8 mouse cellular contexts compared by ENCODE assay signal in the genomic region with DNA sequence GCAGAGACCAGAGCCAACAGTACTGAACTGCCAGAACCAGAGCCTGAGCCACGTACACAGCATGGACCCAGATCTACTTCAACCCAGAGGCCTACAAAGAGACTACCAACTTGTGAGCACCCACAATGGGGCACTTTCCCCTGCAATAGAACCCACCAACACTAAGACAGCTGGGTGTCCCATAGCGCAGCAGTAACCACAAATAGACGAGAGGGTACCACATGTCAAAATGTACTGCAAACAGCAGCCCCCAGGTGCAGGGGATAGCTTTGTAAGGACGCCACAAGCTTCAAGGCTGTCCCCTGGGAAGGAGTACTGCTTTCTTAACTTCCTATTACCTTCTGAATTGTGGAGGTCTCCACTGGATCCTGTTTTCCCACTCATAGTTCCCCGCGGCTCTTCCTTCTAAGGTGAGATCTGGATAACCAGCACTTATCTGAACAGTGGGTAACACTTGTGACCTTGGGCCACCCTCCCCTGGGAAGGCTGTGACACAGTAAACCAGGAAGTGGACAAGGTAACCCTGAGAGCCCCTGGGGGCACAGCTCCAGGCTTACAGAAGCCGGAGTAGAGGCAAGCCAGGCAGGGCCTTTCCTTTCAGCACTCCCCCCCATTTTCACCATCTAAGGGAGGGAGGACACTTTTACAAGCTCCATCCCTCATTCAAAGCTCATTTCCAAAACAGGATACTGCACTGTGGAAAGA. TPM values are rescaled to one million over a fixed set of nuclear protein-coding genes. Genes with fewer than 3 reads are reported as not detected.
DNase-seq lines count a peak whose midpoint lies in the region; ATAC-seq and TF ChIP-seq lines count a peak whose summit lies in the region.

No protein-coding gene starts in this region.

- H3K4me3 ChIP-seq in CH12.LX (replicated peaks in 1 of 3; ENCODE audit: low read depth in 2 of 3, low read length in 2 of 3, poor library complexity in 1 of 3): no peak overlapping the region
- H3K4me3 ChIP-seq in heart, postnatal 0 days (ENCODE audit: low read depth, low read length): peak overlapping the region; percentile 95
- H3K4me3 ChIP-seq in midbrain, embryonic 10.5 days: peak overlapping the region; percentile 99

- peaks cover 0 to 17% of the 10 kb centered on the region in 2 experiments for H3K36me3 ChIP-seq in CH12.LX (replicated peaks in 1 of 2; ENCODE audit: control insufficient read depth in 1 of 2, insufficient read depth in 1 of 2, low read length in 1 of 2)
- H3K36me3 ChIP-seq in heart, postnatal 0 days (replicated peaks; ENCODE audit: control insufficient read depth, insufficient read depth, low read length): no peaks in the 10 kb centered on the region
- H3K36me3 ChIP-seq in midbrain, embryonic 10.5 days: peaks cover 52% of the 10 kb centered on the region

- in situ Hi-C loops in CH12.LX (cut with MboI; ENCODE audit: low pct_ligation_motif_present, low pct_unique_long_range_greater_than_20kb, low sequenced_read_pairs): no loop called here

- TF ChIP-seq EP300 in CH12.LX (IDR thresholded peaks at IDR 0.05; ENCODE audit: low read length): no peak; the same call in 1 of the 2 replicates
- TF ChIP-seq EP300 in heart, postnatal 0 days (IDR thresholded peaks at IDR 0.05; ENCODE audit: low read depth): no peak

- no peak overlapping the region for H3K27ac ChIP-seq in CH12.LX (ENCODE audit: insufficient read depth, low read depth)
- H3K27ac ChIP-seq in heart, postnatal 0 days (ENCODE audit: low read depth): peak overlapping the region; percentile 32; the same call in 1 of the 2 replicates
- peak overlapping the region; percentile 28; the same call in 1 of the 2 replicates for H3K27ac ChIP-seq in midbrain, embryonic 10.5 days (replicated peaks)

- H3K27me3 ChIP-seq in CH12.LX (replicated peaks): no peaks in the 10 kb centered on the region
- no peaks in the 10 kb centered on the region for H3K27me3 ChIP-seq in heart, postnatal 0 days (ENCODE audit: control insufficient read depth, insufficient read depth, low read length)
- no peaks in the 10 kb centered on the region for H3K27me3 ChIP-seq in midbrain, embryonic 10.5 days (ENCODE audit: low read depth, poor library complexity, severe bottlenecking)

- no peak for TF ChIP-seq CTCF in CH12.LX (conservative IDR thresholded peaks at IDR 0.05 in 1 of 2, IDR thresholded peaks at IDR 0.05 in 1 of 2; ENCODE audit: low read depth in 2 of 2, low read length in 2 of 2)
- no peak for TF ChIP-seq CTCF in heart, postnatal 0 days (IDR thresholded peaks at IDR 0.05; ENCODE audit: low read depth)

- no peak overlapping the region for H3K9ac ChIP-seq in CH12.LX (ENCODE audit: insufficient read depth, low read depth)
- H3K9ac ChIP-seq in heart, postnatal 0 days (replicated peaks; ENCODE audit: low read depth, low read length): peak overlapping the region; percentile 90; the same call in 1 of the 2 replicates

- H3K4me2 ChIP-seq in CH12.LX (ENCODE audit: insufficient read depth, low read depth, poor library complexity, severe bottlenecking): no peak overlapping the region; the same call in 1 of the 2 replicates
- peak overlapping the region; percentile 88 for H3K4me2 ChIP-seq in heart, postnatal 0 days (ENCODE audit: low read depth, low read length)

- WGBS in heart, postnatal 0 days: 27% methylated on average over 7 of the region's 7 CpGs
- 88% methylated on average over 7 of the region's 7 CpGs for WGBS in midbrain, embryonic 10.5 days

- ATAC-seq in heart, postnatal 0 days (ENCODE audit: insufficient read depth, low read depth): no peak
- ATAC-seq in inflammation-experienced regulatory T-cells, adult 6 months: no peak

- dilution Hi-C loops in CH12.LX (cut with MboI; ENCODE audit: extremely low pct_ligation_motif_present, extremely low pct_unique_long_range_greater_than_20kb, low sequenced_read_pairs): no loop called here

- no peak for TF ChIP-seq POLR2A in CH12.LX (IDR thresholded peaks at IDR 0.05; ENCODE audit: low read depth, low read length)

- H3K4me1 ChIP-seq in CH12.LX (ENCODE audit: control insufficient read depth in 1 of 2, insufficient read depth in 2 of 2): peaks cover 32 to 64% of the 10 kb centered on the region in 2 experiments
- H3K4me1 ChIP-seq in heart, postnatal 0 days (ENCODE audit: control insufficient read depth, insufficient read depth): peaks cover 50% of the 10 kb centered on the region
- peaks cover 69% of the 10 kb centered on the region for H3K4me1 ChIP-seq in midbrain, embryonic 10.5 days

- H3K79me2 ChIP-seq in CH12.LX (replicated peaks; ENCODE audit: control insufficient read depth, extremely low read depth, insufficient read depth, poor library complexity, severe bottlenecking): peaks cover 1% of the 10 kb centered on the region; the same call in 1 of the 2 replicates

- TF ChIP-seq RAD21 in CH12.LX (IDR thresholded peaks at IDR 0.05; ENCODE audit: low read depth, low read length): no peak

- intact Hi-C loops in left cerebral cortex, postnatal 4 days (cut with DNase I): loop anchor here (5.0 kb wide), 1 partner anchor 44 kb away; a partner anchor contains a TSS

- DNase-seq in adrenal gland, postnatal 10 days: peak; percentile 73
- no peak for DNase-seq in adrenal gland, postnatal 4 days (ENCODE audit: low spot score in 2 of 2)
- DNase-seq in CH12.LX (ENCODE audit: extremely low read depth): no peak
- DNase-seq in heart, postnatal 0 days (ENCODE audit: low spot score): peak; percentile 11
- DNase-seq in midbrain, embryonic 10.5 days (ENCODE audit: low spot score): no peak
- DNase-seq in right cerebral cortex, adult 2 months (ENCODE audit: low spot score in 2 of 2): no peak
- no peak for DNase-seq in left cerebral cortex, postnatal 4 days

- H3K9me3 ChIP-seq in CH12.LX (replicated peaks; ENCODE audit: low read length): no peaks in the 10 kb centered on the region
- H3K9me3 ChIP-seq in heart, postnatal 0 days (replicated peaks; ENCODE audit: control insufficient read depth, low read length): no peaks in the 10 kb centered on the region
- H3K9me3 ChIP-seq in midbrain, embryonic 10.5 days (replicated peaks): no peaks in the 10 kb centered on the region

TF ChIP-seq in CH12.LX, 34 proteins besides CTCF, POLR2A, EP300 and RAD21:
- TF ChIP-seq ELF1 (IDR thresholded peaks at IDR 0.05; ENCODE audit: low read depth, low read length): peak; percentile 46
- TF ChIP-seq ZNF384 (IDR thresholded peaks at IDR 0.05; ENCODE audit: low read depth, low read length): no peak
- TF ChIP-seq ETS1 (conservative IDR thresholded peaks at IDR 0.05; ENCODE audit: low read depth, low read length): 0 out of 2 replicates have a peak, but pooled peaks have one; percentile 15

RNA-seq across cellular contexts. Expression of a gene that starts 31.1 kb away (rescaled TPM):
- total RNA-seq in adrenal gland, postnatal 10 days (2021): 1 to 10 TPM; 4.8 to 5.7 TPM
- total RNA-seq in adrenal gland, postnatal 4 days (2021): 1 to 10 TPM; 7.7 to 7.8 TPM
- total RNA-seq in CH12.LX (2012; rRNA removed): 0.92 and 2.1 TPM in 2 replicates
- 0.74 and 1.2 TPM in 2 replicates for total RNA-seq in CH12.LX (2014; rRNA removed)
- 1.2 and 1.8 TPM in 2 replicates for polyA plus RNA-seq in CH12.LX (2012; ENCODE audit: insufficient read length, low read depth)
- total RNA-seq in heart, postnatal 0 days (2014; rRNA removed; ENCODE audit: low replicate concordance): 0.11 and 1.0 TPM in 2 replicates
- 1.9 and 2.2 TPM in 2 replicates for polyA plus RNA-seq in heart, postnatal 0 days (2015; fragmentation: Nextera tagmentation; extraction: Ambion mirVana)
- polyA plus RNA-seq in midbrain, embryonic 10.5 days (2016; fragmentation: Nextera tagmentation; extraction: Ambion mirVana): 9.2 and 11.9 TPM in 2 replicates
- polyA plus RNA-seq in inflammation-experienced regulatory T-cells, adult 6 months (2017; shearing (Covaris generic)): not detected
- total RNA-seq in left cerebral cortex, postnatal 4 days (2021): 10 to 100 TPM; 23.6 to 27.2 TPM

RNA-seq across cellular contexts. Expression of a gene that starts 34.2 kb away (rescaled TPM):
- 10 to 100 TPM; 83.9 to 89.7 TPM for total RNA-seq in adrenal gland, postnatal 10 days (2021)
- 100 to 1,000 TPM; 133 to 136 TPM for total RNA-seq in adrenal gland, postnatal 4 days (2021)
- 5.2 and 6.6 TPM in 2 replicates for total RNA-seq in CH12.LX (2012; rRNA removed)
- total RNA-seq in CH12.LX (2014; rRNA removed): 2.5 TPM in 2 replicates
- 15.6 and 17.1 TPM in 2 replicates for polyA plus RNA-seq in CH12.LX (2012; ENCODE audit: insufficient read length, low read depth)
- 13.0 and 19.6 TPM in 2 replicates for total RNA-seq in heart, postnatal 0 days (2014; rRNA removed; ENCODE audit: low replicate concordance)
- polyA plus RNA-seq in heart, postnatal 0 days (2015; fragmentation: Nextera tagmentation; extraction: Ambion mirVana): 37.1 and 40.8 TPM in 2 replicates
- polyA plus RNA-seq in midbrain, embryonic 10.5 days (2016; fragmentation: Nextera tagmentation; extraction: Ambion mirVana): 156 and 166 TPM in 2 replicates
- 10 to 100 TPM; 28.7 to 35.5 (median 34.6) TPM for polyA plus RNA-seq in inflammation-experienced regulatory T-cells, adult 6 months (2017; shearing (Covaris generic))
- 100 to 1,000 TPM; 119 to 123 TPM for total RNA-seq in left cerebral cortex, postnatal 4 days (2021)

RNA-seq across cellular contexts. Expression of a gene that starts 41.7 kb away (rescaled TPM):
- 10 to 100 TPM; 35.2 to 38.3 TPM for total RNA-seq in adrenal gland, postnatal 10 days (2021)
- 10 to 100 TPM; 46.1 to 50.4 TPM for total RNA-seq in adrenal gland, postnatal 4 days (2021)
- total RNA-seq in CH12.LX (2012; rRNA removed) (33.9 and 37.2 TPM in 2 replicates), CH12.LX (2014; rRNA removed) (55.5 and 56.0 TPM in 2 replicates)
- polyA plus RNA-seq in CH12.LX (2012; ENCODE audit: insufficient read length, low read depth): 54.8 and 54.9 TPM in 2 replicates
- total RNA-seq in heart, postnatal 0 days (2014; rRNA removed; ENCODE audit: low replicate concordance): 21.8 and 31.7 TPM in 2 replicates
- 17.1 and 17.8 TPM in 2 replicates for polyA plus RNA-seq in heart, postnatal 0 days (2015; fragmentation: Nextera tagmentation; extraction: Ambion mirVana)
- polyA plus RNA-seq in midbrain, embryonic 10.5 days (2016; fragmentation: Nextera tagmentation; extraction: Ambion mirVana): 76.3 and 84.1 TPM in 2 replicates
- polyA plus RNA-seq in inflammation-experienced regulatory T-cells, adult 6 months (2017; shearing (Covaris generic)): 10 to 100 TPM; 15.3 to 16.2 (median 15.6) TPM
- total RNA-seq in left cerebral cortex, postnatal 4 days (2021): 10 to 100 TPM; 52.5 to 52.8 TPM

RNA-seq across cellular contexts. Expression of a gene that starts 46.4 kb away (rescaled TPM):
- 10 to 100 TPM; 21.5 to 29.6 TPM for total RNA-seq in adrenal gland, postnatal 10 days (2021)
- total RNA-seq in adrenal gland, postnatal 4 days (2021): 10 to 100 TPM; 30.9 to 34.5 TPM
- 46.6 and 48.5 TPM in 2 replicates for total RNA-seq in CH12.LX (2012; rRNA removed)
- total RNA-seq in CH12.LX (2014; rRNA removed): 31.5 and 31.7 TPM in 2 replicates
- 46.8 and 47.3 TPM in 2 replicates for polyA plus RNA-seq in CH12.LX (2012; ENCODE audit: insufficient read length, low read depth)
- 15.6 and 16.8 TPM in 2 replicates for total RNA-seq in heart, postnatal 0 days (2014; rRNA removed; ENCODE audit: low replicate concordance)
- polyA plus RNA-seq in heart, postnatal 0 days (2015; fragmentation: Nextera tagmentation; extraction: Ambion mirVana): 2.3 and 2.4 TPM in 2 replicates
- 11.4 and 13.3 TPM in 2 replicates for polyA plus RNA-seq in midbrain, embryonic 10.5 days (2016; fragmentation: Nextera tagmentation; extraction: Ambion mirVana)
- polyA plus RNA-seq in inflammation-experienced regulatory T-cells, adult 6 months (2017; shearing (Covaris generic)): 1 to 10 TPM; 3.8 to 7.1 (median 7.0) TPM
- total RNA-seq in left cerebral cortex, postnatal 4 days (2021): 10 to 100 TPM; 59.2 to 60.4 TPM

Comparison
In these comparisons a context has a peak if more than half of its experiments do, and no peak if none do; other contexts are left out.
1. DNase-seq: peak in adrenal gland, postnatal 10 days (single experiment) and heart, postnatal 0 days (single experiment); none in adrenal gland, postnatal 4 days (0 of 2), CH12.LX (single experiment), midbrain, embryonic 10.5 days (single experiment), right cerebral cortex, adult 2 months (0 of 2) and left cerebral cortex, postnatal 4 days (single experiment).
2. H3K4me3 ChIP-seq: peak in heart, postnatal 0 days (single experiment) and midbrain, embryonic 10.5 days (single experiment); none in CH12.LX (0 of 3).